Mouse (Mus musculus) embryonic facial prominence, embryonic 10.5 days (tissue): Measurements from ENCODE around the gene 4930539E08Rik. TPM values are rescaled to one million over a fixed set of nuclear protein-coding genes. Genes with fewer than 3 reads are reported as not detected.
A peak's percentile ranks its signal among the peaks of the same experiment; 100 is the strongest.

ENCODE experiments used
- DNase-seq: peaks from one replicate; pipeline ENCODE4 v3.0.0-alpha.2; 2017; ENCODE audit warnings: low spot score
- H3K27ac ChIP-seq: fragments of 300-500 bp; sonication (generic); replicated peaks from 2 replicates; pipeline ENCODE4 v1.5.1; 2016; ENCODE audit warnings: mild to moderate bottlenecking
- H3K27me3 ChIP-seq: fragments of 300-500 bp; sonication (generic); replicated peaks from 2 replicates; pipeline ENCODE4 v1.6.1; 2016; ENCODE audit warnings: low read depth, mild to moderate bottlenecking; ENCODE audit not compliant: poor library complexity, severe bottlenecking
- H3K36me3 ChIP-seq: fragments of 300-500 bp; sonication (generic); replicated peaks from 2 replicates; pipeline ENCODE4 v1.6.1; 2016; ENCODE audit warnings: mild to moderate bottlenecking, moderate library complexity
- H3K4me1 ChIP-seq: fragments of 300-500 bp; sonication (generic); 2 replicates; pipeline ENCODE4 v1.6.1; 2016
- H3K4me3 ChIP-seq: fragments of 300-500 bp; sonication (generic); 2 replicates; pipeline ENCODE4 v1.5.1; 2016; ENCODE audit warnings: mild to moderate bottlenecking, moderate library complexity
- H3K9me3 ChIP-seq: fragments of 300-500 bp; sonication (generic); 2 replicates; pipeline ENCODE4 v1.6.1; 2016; ENCODE audit warnings: mild to moderate bottlenecking
- WGBS: fragments of 180-500 bp; shearing (Covaris S2); methylation state at CpG from one replicate; pipeline ENCODE4 v1.1.7; 2016; 5-methylcytosine and 5-hydroxymethylcytosine counted together
- polyA plus RNA-seq: library from polyadenylated mRNA; unstranded; fragments of >200 nt; fragmentation: Nextera tagmentation; extraction: Ambion mirVana; gene quantifications from 2 replicates; pipeline ENCODE4 v1.2.1, GENCODE M21; 2016

4930539E08Rik gene
- polyA plus RNA-seq, 1 experiment from 2014 or later, result 0.17 TPM

DNA sequence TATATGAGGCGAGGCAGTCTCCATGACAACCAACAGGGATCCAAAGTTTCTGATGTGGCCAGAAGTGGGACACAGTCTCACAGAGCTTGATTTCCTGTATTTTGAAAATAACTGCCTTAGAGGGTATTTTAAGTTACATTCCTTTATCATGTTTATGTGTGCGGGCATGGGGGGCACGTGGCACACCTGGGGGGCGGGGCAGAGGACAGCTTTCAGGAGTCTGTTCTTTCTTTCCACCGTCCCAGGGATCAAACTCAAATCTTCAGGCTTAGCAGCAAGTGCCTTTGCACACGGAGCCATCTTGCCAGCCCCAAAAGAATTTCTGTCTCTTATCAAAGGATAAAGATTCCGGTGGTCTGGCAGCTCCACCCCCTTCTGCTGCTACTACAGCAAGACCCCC is 51.2 kb downstream of the 4930539E08Rik start:
- DNase-seq, result no peak
- H3K27me3 ChIP-seq, result no peaks in the 10 kb centered on the region
- no peaks in the 10 kb centered on the region for H3K36me3 ChIP-seq
- no peak overlapping the region for H3K4me3 ChIP-seq
- no peak overlapping the region for H3K27ac ChIP-seq
- 79% methylated on average over 7 of the region's 7 CpGs for WGBS
- H3K9me3 ChIP-seq, result no peaks in the 10 kb centered on the region
- no peaks in the 10 kb centered on the region for H3K4me1 ChIP-seq

GRCm38 (mm10) chr17:28858205-28858604 is 56.9 kb downstream of the 4930539E08Rik start, which contains the start of gene Pnpla1:
Pnpla1 (plus strand) TSS chr17:28858411.
- Histone ChIP-seq H3K4me3 (no peak within 1 kb of the TSS), H3K36me3 (no peaks in the 10 kb centered on the region), H3K9me3 (peaks cover 10% of the 10 kb centered on the region; the same call in 1 of the 2 replicates), H3K27me3 (no peaks in the 10 kb centered on the region), H3K4me1 (peaks cover 3% of the 10 kb centered on the region), H3K27ac (no peak within 1 kb of the TSS)
- DNase-seq, result peak; percentile 30
- 29% methylated on average over 12 of the region's 12 CpGs for WGBS

- no peak for DNase-seq
- WGBS, result 69% methylated on average over 3 of the region's 3 CpGs
- peaks cover 10% of the 10 kb centered on the region; the same call in 1 of the 2 replicates for H3K9me3 ChIP-seq
These were observed 59.1 kb downstream of the 4930539E08Rik start for GRCm38 (mm10) chr17:28856030-28856429.

DNA sequence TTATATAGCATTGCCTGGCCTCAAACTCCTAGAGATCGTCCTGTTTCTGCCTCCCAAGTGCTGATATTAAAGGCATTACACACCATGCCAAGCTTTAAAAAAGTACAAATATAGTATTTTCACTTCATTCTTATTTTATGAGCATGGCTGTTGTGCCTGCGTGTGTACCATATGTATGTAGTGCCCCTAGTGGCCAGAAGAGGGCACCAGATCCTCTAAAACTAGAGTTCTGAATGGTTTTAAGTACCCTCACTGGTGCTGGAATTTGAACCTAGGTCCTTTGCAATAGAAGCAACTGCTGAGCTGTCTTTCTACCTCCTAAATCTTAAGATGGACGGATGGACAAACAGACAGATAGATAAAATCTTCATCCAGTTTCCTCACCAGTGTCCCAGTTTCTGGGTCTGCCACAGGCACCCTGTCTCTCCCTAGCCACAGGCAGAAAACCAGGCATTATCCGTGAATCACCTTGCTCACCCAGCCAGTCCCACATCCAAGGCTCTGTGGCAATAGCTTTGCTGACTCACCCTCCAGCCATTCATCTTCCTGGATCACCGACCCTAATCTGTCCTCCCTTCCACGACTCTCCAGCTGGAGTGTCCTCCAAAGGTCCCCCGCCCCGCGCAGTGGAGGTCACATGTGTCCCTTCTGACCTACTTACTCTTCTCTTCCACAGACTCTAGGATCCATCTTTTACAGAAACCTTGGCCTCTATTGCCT is 59.8 kb downstream of the 4930539E08Rik start:
- DNase-seq, result no peak
- no peak overlapping the region for H3K4me3 ChIP-seq
- H3K4me1 ChIP-seq, result peaks cover 3% of the 10 kb centered on the region
- peaks cover 10% of the 10 kb centered on the region; the same call in 1 of the 2 replicates for H3K9me3 ChIP-seq
- H3K27me3 ChIP-seq, result no peaks in the 10 kb centered on the region
- WGBS, result 77% methylated on average over 9 of the region's 9 CpGs
- no peaks in the 10 kb centered on the region for H3K36me3 ChIP-seq
- H3K27ac ChIP-seq, result no peak overlapping the region

More at GRCm38 (mm10) chr17:28856030-28856429, 59.1 kb downstream of the 4930539E08Rik start:
- Histone ChIP-seq H3K27ac (no peak overlapping the region), H3K4me1 (peaks cover 3% of the 10 kb centered on the region), H3K27me3 (no peaks in the 10 kb centered on the region), H3K36me3 (no peaks in the 10 kb centered on the region), H3K4me3 (no peak overlapping the region)

- Histone ChIP-seq H3K27me3 (no peaks in the 10 kb centered on the region), H3K4me1 (peaks cover 3% of the 10 kb centered on the region), H3K4me3 (no peak overlapping the region), H3K36me3 (no peaks in the 10 kb centered on the region), H3K9me3 (peaks cover 10% of the 10 kb centered on the region; the same call in 1 of the 2 replicates), H3K27ac (no peak overlapping the region)
- no peak for DNase-seq
- 83% methylated on average over 7 of the region's 7 CpGs for whole genome bisulfite sequencing
These were observed 60.7 kb downstream of the 4930539E08Rik start for GRCm38 (mm10) chr17:28854377-28854776.

- Histone ChIP-seq H3K4me1 (peaks cover 6% of the 10 kb centered on the region; the same call in 1 of the 2 replicates), H3K4me3 (no peak overlapping the region), H3K36me3 (no peaks in the 10 kb centered on the region), H3K27me3 (no peaks in the 10 kb centered on the region), H3K9me3 (no peaks in the 10 kb centered on the region), H3K27ac (no peak overlapping the region)
- no peak for DNase-seq
- 89% methylated on average over 5 of the region's 5 CpGs for WGBS
These were observed 64.6 kb downstream of the 4930539E08Rik start for GRCm38 (mm10) chr17:28850511-28850910.

GRCm38 (mm10) chr17:28846974-28847617 is 68.0 kb downstream of the 4930539E08Rik start:
- DNase-seq, result no peak
- Histone ChIP-seq H3K36me3 (no peaks in the 10 kb centered on the region), H3K27me3 (no peaks in the 10 kb centered on the region), H3K4me3 (no peak overlapping the region), H3K4me1 (peaks cover 6% of the 10 kb centered on the region; the same call in 1 of the 2 replicates), H3K27ac (no peak overlapping the region), H3K9me3 (no peaks in the 10 kb centered on the region)
- WGBS, result 67% methylated on average over 11 of the region's 11 CpGs

Other genes starting within 250 kb of the 4930539E08Rik start
- 0.21 and 0.77 TPM in 2 replicates for gene Slc26a8, start 225.1 kb downstream of the 4930539E08Rik start, polyA plus RNA-seq
- 48.1 and 50.7 TPM in 2 replicates for gene Mapk14, start 224.0 kb downstream of the 4930539E08Rik start, polyA plus RNA-seq
- 3.3 and 3.6 TPM in 2 replicates for gene AC170998.1, start 189.2 kb downstream of the 4930539E08Rik start, polyA plus RNA-seq
- 16.5 and 19.4 TPM in 2 replicates for gene Mapk13, start 146.0 kb downstream of the 4930539E08Rik start, polyA plus RNA-seq
- 9.1 and 12.1 TPM in 2 replicates for gene Brpf3, start 114.2 kb downstream of the 4930539E08Rik start, polyA plus RNA-seq
- gene Pnpla1, start 56.9 kb downstream of the 4930539E08Rik start, polyA plus RNA-seq, result 0.09 TPM in 1 of 2 replicates, not detected in the other
- gene Pxt1, start 28.5 kb upstream of the 4930539E08Rik start, polyA plus RNA-seq, result 0.20 TPM in 1 of 2 replicates, not detected in the other
- 125 and 126 TPM in 2 replicates for gene Kctd20, start 36.6 kb upstream of the 4930539E08Rik start, polyA plus RNA-seq
- 118 and 125 TPM in 2 replicates for gene Stk38, start 92.7 kb upstream of the 4930539E08Rik start, polyA plus RNA-seq
- gene Srsf3, start 117.3 kb upstream of the 4930539E08Rik start, polyA plus RNA-seq, result 830 and 831 TPM in 2 replicates
- gene Cdkn1a, start 175.7 kb upstream of the 4930539E08Rik start, polyA plus RNA-seq, result 26.0 and 27.5 TPM in 2 replicates
- gene Rab44, start 198.8 kb upstream of the 4930539E08Rik start, polyA plus RNA-seq, result 0.09 and 0.21 TPM in 2 replicates